Mouse (Mus musculus): ENCODE results near the gene Olfr1373. TPM values are rescaled to one million over a fixed set of nuclear protein-coding genes. Genes with fewer than 3 reads are reported as not detected.
"Not testable (repeated sequence)": the region's sequence is repeated elsewhere in the genome, so short reads cannot be mapped to it uniquely, and the experiment has no call there.

The Olfr1373 gene
- total and polyA plus RNA-seq, 2 experiments: not detected

DNA sequence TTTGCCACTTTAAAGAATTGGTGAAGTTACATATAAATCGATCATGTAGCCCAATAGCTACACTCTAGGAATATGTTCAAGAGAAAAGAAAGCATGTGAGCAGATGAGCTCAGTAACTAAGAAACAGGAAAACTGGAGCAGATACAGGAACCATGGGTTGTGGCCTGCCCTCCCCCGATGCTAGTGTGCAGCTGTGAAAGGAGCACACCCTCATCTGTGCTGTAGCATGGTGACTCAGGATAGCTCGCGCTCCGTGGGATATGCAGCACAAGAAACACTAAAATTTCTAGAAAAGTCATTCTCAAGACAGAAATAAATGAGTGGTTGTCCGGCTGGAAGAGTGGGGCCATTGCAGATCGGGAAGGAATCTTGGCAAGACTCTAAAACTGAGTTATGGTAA, 28.2 kb downstream of the Olfr1373 start:
- no peak overlapping the region for H3K9ac ChIP-seq (ENCODE audit: low read depth, low read length)
- no peak overlapping the region for H3K27ac ChIP-seq (replicated peaks; ENCODE audit: insufficient read depth, low read depth, low read length)
- no peak overlapping the region for H3K4me3 ChIP-seq (ENCODE audit: insufficient read depth, low read depth, low read length)
- H3K36me3 ChIP-seq (ENCODE audit: control insufficient read depth, insufficient read depth, low read length): peaks cover 71% of the 10 kb centered on the region
- H3K27me3 ChIP-seq (ENCODE audit: control insufficient read depth, insufficient read depth, low read length): no peaks in the 10 kb centered on the region
- no peak for TF ChIP-seq CTCF (IDR thresholded peaks at IDR 0.05; ENCODE audit: low read depth, low read length)
- no peak for DNase-seq (ENCODE audit: extremely low read depth, low read depth, low spot score)
- 96% methylated on average over 7 of the region's 7 CpGs for WGBS
- H3K4me1 ChIP-seq (ENCODE audit: control insufficient read depth, insufficient read depth, low read length): no peaks in the 10 kb centered on the region
- H3K79me2 ChIP-seq (ENCODE audit: control insufficient read depth, insufficient read depth, low read length): peaks cover 9% of the 10 kb centered on the region

DNA sequence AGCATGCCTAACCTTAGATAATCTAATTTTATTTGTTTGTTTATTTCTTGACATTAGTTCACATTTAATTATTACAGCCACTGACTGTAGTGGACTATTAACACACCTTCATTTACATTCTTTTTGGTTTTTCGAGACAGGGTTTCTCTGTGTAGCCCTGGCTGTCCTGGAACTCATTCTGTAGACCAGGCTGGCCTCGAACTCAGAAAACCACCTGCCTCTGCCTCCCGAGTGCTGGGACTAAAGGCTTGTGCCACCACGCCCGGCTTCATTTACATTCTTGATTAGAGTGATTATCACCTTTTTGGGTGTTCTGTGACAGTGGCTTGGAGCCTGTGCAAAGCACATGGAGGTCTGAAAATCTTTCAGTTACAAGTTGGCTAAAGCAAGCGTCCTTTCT, 29.2 kb downstream of the Olfr1373 start:
- H3K4me1 ChIP-seq (ENCODE audit: control insufficient read depth, insufficient read depth, low read length); H3K9ac ChIP-seq (ENCODE audit: low read depth, low read length); H3K4me3 ChIP-seq (ENCODE audit: insufficient read depth, low read depth, low read length); H3K27ac ChIP-seq (replicated peaks; ENCODE audit: insufficient read depth, low read depth, low read length); DNase-seq (ENCODE audit: extremely low read depth, low read depth, low spot score); H3K27me3 ChIP-seq (ENCODE audit: control insufficient read depth, insufficient read depth, low read length): not testable (repeated sequence)
- Histone ChIP-seq H3K36me3 (ENCODE audit: control insufficient read depth, insufficient read depth, low read length) (peaks cover 60% of the 10 kb centered on the region), H3K79me2 (ENCODE audit: control insufficient read depth, insufficient read depth, low read length) (peaks cover 14% of the 10 kb centered on the region)
- WGBS: 93% methylated on average over 6 of the region's 6 CpGs

- H3K4me3 ChIP-seq (ENCODE audit: insufficient read depth, low read depth, low read length): no peak overlapping the region
- peaks cover 2% of the 10 kb centered on the region; the same call in 1 of the 2 replicates for H3K4me1 ChIP-seq (ENCODE audit: control insufficient read depth, insufficient read depth, low read length)
- H3K27me3 ChIP-seq (ENCODE audit: control insufficient read depth, insufficient read depth, low read length): no peaks in the 10 kb centered on the region
- H3K9ac ChIP-seq (ENCODE audit: low read depth, low read length): no peak overlapping the region
- no peak for DNase-seq (ENCODE audit: extremely low read depth, low read depth, low spot score)
- peaks cover 16% of the 10 kb centered on the region for H3K79me2 ChIP-seq (ENCODE audit: control insufficient read depth, insufficient read depth, low read length)
- 94% methylated on average over 3 of the region's 3 CpGs for WGBS
- H3K36me3 ChIP-seq (ENCODE audit: control insufficient read depth, insufficient read depth, low read length): peaks cover 56% of the 10 kb centered on the region
- no peak overlapping the region for H3K27ac ChIP-seq (replicated peaks; ENCODE audit: insufficient read depth, low read depth, low read length)
- no peak for TF ChIP-seq CTCF (IDR thresholded peaks at IDR 0.05; ENCODE audit: low read depth, low read length)
- TF ChIP-seq POLR2A (IDR thresholded peaks at IDR 0.05; ENCODE audit: extremely low read depth, insufficient read depth, low read length): no peak
Measured at GRCm38 (mm10) chr11:52115479-52115878, 29.8 kb downstream of the Olfr1373 start.

- DNase-seq (ENCODE audit: extremely low read depth, low read depth, low spot score): no peak
- Histone ChIP-seq H3K27ac (replicated peaks; ENCODE audit: insufficient read depth, low read depth, low read length) (no peak overlapping the region), H3K4me1 (ENCODE audit: control insufficient read depth, insufficient read depth, low read length) (peaks cover 24% of the 10 kb centered on the region), H3K9ac (ENCODE audit: low read depth, low read length) (no peak overlapping the region), H3K27me3 (ENCODE audit: control insufficient read depth, insufficient read depth, low read length) (no peaks in the 10 kb centered on the region), H3K4me3 (ENCODE audit: insufficient read depth, low read depth, low read length) (no peak overlapping the region), H3K79me2 (ENCODE audit: control insufficient read depth, insufficient read depth, low read length) (peaks cover 40% of the 10 kb centered on the region), H3K36me3 (ENCODE audit: control insufficient read depth, insufficient read depth, low read length) (peaks cover 13% of the 10 kb centered on the region)
- 66% methylated on average over 1 of the region's 1 CpGs for WGBS
- no peak for TF ChIP-seq CTCF (IDR thresholded peaks at IDR 0.05; ENCODE audit: low read depth, low read length)
- no peak for TF ChIP-seq POLR2A (IDR thresholded peaks at IDR 0.05; ENCODE audit: extremely low read depth, insufficient read depth, low read length)
Measured at GRCm38 (mm10) chr11:52109421-52109820, 35.9 kb downstream of the Olfr1373 start.

GRCm38 (mm10) chr11:52108796-52109195, 36.5 kb downstream of the Olfr1373 start:
- H3K79me2 ChIP-seq (ENCODE audit: control insufficient read depth, insufficient read depth, low read length): peaks cover 44% of the 10 kb centered on the region
- H3K9ac ChIP-seq (ENCODE audit: low read depth, low read length): no peak overlapping the region
- no peaks in the 10 kb centered on the region for H3K27me3 ChIP-seq (ENCODE audit: control insufficient read depth, insufficient read depth, low read length)
- 84% methylated on average over 5 of the region's 5 CpGs for WGBS
- no peak overlapping the region for H3K27ac ChIP-seq (replicated peaks; ENCODE audit: insufficient read depth, low read depth, low read length)
- H3K36me3 ChIP-seq (ENCODE audit: control insufficient read depth, insufficient read depth, low read length): peaks cover 6% of the 10 kb centered on the region
- H3K4me1 ChIP-seq (ENCODE audit: control insufficient read depth, insufficient read depth, low read length): peaks cover 28% of the 10 kb centered on the region
- TF ChIP-seq CTCF (IDR thresholded peaks at IDR 0.05; ENCODE audit: low read depth, low read length): no peak
- no peak for TF ChIP-seq POLR2A (IDR thresholded peaks at IDR 0.05; ENCODE audit: extremely low read depth, insufficient read depth, low read length)
- no peak overlapping the region for H3K4me3 ChIP-seq (ENCODE audit: insufficient read depth, low read depth, low read length)
- DNase-seq (ENCODE audit: extremely low read depth, low read depth, low spot score): no peak

DNA sequence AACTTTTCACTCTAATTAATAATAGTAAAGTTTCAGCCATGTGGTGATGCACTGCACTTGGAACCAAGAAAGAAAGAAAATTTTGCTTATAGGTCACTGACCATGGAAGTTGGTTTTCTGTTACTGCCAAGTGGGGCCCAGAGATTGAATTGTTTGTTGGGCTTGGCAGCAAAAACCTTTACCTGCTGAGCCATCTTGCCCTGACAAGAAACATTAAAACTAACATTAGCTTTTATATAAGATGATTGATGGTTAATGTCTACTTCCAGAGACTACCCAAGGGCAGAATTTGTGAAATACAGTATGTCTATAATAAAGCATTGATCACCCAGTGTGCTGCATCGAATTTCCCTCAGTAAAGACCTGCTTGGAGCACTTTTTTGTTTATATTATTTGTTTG, 38.9 kb downstream of the Olfr1373 start:
- Histone ChIP-seq H3K79me2 (ENCODE audit: control insufficient read depth, insufficient read depth, low read length) (peaks cover 44% of the 10 kb centered on the region; the same call in 1 of the 2 replicates), H3K36me3 (ENCODE audit: control insufficient read depth, insufficient read depth, low read length) (no peaks in the 10 kb centered on the region), H3K27ac (replicated peaks; ENCODE audit: insufficient read depth, low read depth, low read length) (no peak overlapping the region), H3K4me1 (ENCODE audit: control insufficient read depth, insufficient read depth, low read length) (peaks cover 36% of the 10 kb centered on the region), H3K9ac (ENCODE audit: low read depth, low read length) (no peak overlapping the region), H3K4me3 (ENCODE audit: insufficient read depth, low read depth, low read length) (no peak overlapping the region), H3K27me3 (ENCODE audit: control insufficient read depth, insufficient read depth, low read length) (no peaks in the 10 kb centered on the region)
- WGBS: 26% methylated on average over 1 of the region's 1 CpGs
- no peak for DNase-seq (ENCODE audit: extremely low read depth, low read depth, low spot score)
- TF ChIP-seq POLR2A (IDR thresholded peaks at IDR 0.05; ENCODE audit: extremely low read depth, insufficient read depth, low read length): no peak
- no peak for TF ChIP-seq CTCF (IDR thresholded peaks at IDR 0.05; ENCODE audit: low read depth, low read length)
